Mouse (Mus musculus) myocyte (in vitro differentiated cells): Measurements from ENCODE around the gene Pard3.

ENCODE experiments used
- E2F4 ChIP-seq: IDR thresholded peaks from one replicate; pipeline ENCODE4 v1.6.1; 2011; ENCODE audit warnings: mild to moderate bottlenecking, control low read depth, moderate library complexity; ENCODE audit not compliant: insufficient read depth
- TCF12 ChIP-seq: IDR thresholded peaks from one replicate; pipeline ENCODE4 v1.6.1; 2011; ENCODE audit warnings: mild to moderate bottlenecking, control low read depth; ENCODE audit not compliant: poor library complexity, insufficient read depth, severe bottlenecking

GRCm38 (mm10) chr8:127302847-127303445 lies 239.3 kb downstream of the Pard3 start:
- TF ChIP-seq TCF12 (no peak), E2F4 (no peak)
